Mouse (Mus musculus): Measurements from ENCODE around the gene Gm10428.

- TF ChIP-seq CTCF (IDR thresholded peaks at IDR 0.05; ENCODE audit: extremely low read depth, insufficient read depth, low read length) (no peak), POLR2A (IDR thresholded peaks at IDR 0.05; ENCODE audit: extremely low read depth, insufficient read depth, low read length) (no peak)
Measured at GRCm38 (mm10) chr11:62776510-62776909, 23.6 kb downstream of the Gm10428 start.
